Mouse (Mus musculus): ENCODE results near the gene Exoc3l4.

Exoc3l4 gene

GRCm38 (mm10) chr12:111411631-111412355 lies 5.0 kb upstream of the Exoc3l4 start:
- DNase-seq (ENCODE audit: low read depth, low spot score): no peak

DNA sequence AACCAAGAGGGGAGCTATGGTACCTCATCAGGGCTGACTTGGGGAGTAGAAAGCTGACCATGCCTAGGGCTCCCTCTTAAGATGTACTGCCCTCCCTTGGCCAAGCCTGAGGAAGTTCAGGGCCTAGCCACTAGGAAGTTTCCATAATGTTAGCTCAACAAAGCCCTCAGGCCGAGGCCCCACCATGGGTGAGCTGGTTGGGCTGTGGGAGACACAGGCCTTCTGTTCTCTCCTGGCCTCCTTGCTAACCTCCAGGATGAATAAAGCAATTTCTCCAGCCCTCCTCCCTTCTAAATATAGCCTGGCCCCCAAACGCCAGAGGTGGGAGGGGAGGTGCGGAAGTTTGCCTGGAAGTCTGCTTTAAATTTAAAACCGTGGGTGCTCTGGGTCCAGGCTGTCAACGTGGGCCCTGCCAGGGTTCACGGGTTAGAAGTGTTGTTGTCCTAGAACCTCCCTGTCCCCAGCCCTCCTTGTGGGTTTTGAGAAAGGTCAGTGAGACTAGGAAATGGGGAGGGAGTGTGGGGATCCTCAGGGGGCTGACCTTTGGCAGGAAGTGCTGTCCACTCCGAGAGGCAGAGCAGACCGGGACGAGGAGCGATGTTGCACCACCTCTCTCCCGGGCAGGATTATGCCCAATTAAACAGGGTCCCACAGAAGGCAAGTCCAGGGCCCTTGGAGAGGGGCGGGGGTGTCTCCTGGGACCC lies 4.1 kb upstream of the Exoc3l4 start:
- no peak for DNase-seq (ENCODE audit: low read depth, low spot score)

DNA sequence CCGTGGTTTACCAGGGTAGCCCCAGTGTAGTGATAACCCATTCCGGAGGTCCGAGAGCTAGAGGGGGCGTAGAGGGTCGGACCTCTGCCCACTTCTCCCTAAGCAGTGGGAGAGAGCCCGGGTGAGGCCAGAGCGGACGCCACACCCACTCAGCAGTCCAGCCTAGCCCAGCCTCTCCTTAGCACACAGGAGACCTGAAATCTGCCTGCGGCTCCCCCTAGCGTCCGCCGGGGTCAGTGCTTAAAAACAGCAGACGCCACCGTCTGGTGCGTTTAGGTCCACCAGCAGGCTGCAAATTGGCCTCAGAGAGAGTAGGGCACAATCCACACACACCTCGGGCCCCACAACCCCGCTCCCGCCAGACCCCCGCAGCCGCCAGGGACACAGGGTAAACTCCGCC lies 3.5 kb upstream of the Exoc3l4 start:
- DNase-seq (ENCODE audit: low read depth, low spot score): peak; percentile 93

- no peak for DNase-seq (ENCODE audit: low read depth, low spot score)
These were observed 3.1 kb downstream of the Exoc3l4 start for GRCm38 (mm10) chr12:111419918-111420317.

GRCm38 (mm10) chr12:111420946-111421709 lies 4.3 kb downstream of the Exoc3l4 start:
- no peak for DNase-seq (ENCODE audit: low read depth, low spot score)

- no peak for DNase-seq (ENCODE audit: low read depth, low spot score)
These were observed 6.0 kb downstream of the Exoc3l4 start for GRCm38 (mm10) chr12:111422852-111423251.

DNA sequence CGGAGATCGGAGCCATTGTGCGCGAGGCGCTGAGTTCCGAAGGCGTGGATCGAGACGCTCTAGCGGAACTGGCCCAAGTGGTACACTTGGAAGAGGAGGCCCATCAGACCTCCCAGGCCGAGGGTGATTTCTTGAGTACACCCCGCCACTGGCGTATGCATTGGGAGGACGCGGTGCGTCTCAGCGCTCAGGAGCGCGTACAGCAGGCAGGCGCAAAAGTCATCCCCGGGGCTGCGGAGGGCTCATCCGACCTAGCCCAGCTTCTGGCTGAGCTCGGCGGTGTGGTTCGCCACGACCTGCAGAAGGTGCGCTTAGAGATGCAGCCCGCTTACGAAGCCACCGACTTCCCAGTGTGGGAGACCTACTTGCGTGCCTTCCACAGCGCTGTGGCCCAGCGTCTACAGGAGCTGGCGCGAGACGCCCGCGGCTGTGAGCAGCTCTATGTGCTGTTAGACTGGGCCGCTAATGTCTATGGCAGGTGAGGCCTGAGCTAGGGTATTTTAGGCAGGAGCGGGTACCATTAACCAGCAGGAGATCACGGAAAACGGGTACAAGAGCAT lies 6.8 kb downstream of the Exoc3l4 start:
- no peak for DNase-seq (ENCODE audit: low read depth, low spot score)

GRCm38 (mm10) chr12:111424547-111424946 lies 7.7 kb downstream of the Exoc3l4 start:
- no peak for DNase-seq (ENCODE audit: low read depth, low spot score)

DNA sequence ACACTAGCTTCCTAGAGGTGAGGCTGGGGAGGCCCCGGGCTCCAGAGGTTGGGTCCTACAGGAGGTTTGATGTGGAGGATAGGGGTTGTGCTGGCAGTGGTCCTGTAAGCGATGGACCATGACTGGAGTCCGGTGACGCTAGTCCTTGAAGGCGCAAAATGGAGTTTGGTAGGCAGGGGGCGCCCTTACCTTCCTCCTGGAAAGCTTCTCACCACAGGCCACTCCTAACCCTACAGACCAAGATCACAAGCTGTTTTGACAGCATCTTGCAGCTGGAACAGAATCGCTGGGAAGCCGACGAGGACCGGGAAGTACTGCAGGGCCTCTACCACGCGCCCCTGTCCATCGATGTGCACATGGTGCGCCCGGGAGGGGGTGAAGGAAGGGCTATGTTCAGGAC lies 8.4 kb downstream of the Exoc3l4 start:
- DNase-seq (ENCODE audit: low read depth, low spot score): peak; percentile 82

DNA sequence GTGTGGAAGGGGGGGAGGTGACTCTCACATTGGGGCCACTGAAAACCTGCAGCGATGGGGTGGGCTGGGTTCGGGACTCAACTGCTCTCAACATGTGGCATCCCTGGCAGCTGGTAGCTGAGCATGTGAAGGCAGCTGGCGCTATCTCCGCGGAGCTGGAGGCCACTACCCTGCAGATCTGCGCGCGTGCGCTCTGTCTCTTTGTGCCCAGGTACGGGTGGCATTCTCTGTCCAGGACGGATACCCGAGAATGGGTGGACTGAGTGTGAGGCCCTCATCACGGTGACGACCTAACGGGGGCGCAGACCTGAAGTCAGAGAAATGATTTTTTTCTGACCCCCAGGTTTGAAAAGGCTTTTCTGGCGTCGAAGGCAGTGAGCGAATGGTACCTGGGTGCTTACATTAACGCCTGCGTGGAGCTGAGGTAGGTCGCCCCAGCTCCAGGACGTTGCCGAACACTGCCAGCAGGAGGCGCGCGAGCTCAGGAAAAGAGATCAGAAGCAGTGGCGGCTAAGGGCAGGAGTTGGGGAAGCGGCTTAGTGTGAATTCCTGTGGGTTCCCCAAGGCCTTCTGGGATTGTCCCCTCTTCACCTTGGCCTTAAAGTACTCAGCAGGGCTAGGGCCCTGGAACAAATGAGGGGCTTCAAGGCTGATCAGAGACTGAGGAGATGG lies 9.1 kb downstream of the Exoc3l4 start:
- peak; percentile 87 for DNase-seq (ENCODE audit: low read depth, low spot score)

- no peak for DNase-seq (ENCODE audit: low read depth, low spot score)
These were observed 10.8 kb downstream of the Exoc3l4 start for GRCm38 (mm10) chr12:111427438-111428113.

GRCm38 (mm10) chr12:111428364-111428763 lies 11.5 kb downstream of the Exoc3l4 start:
- no peak for DNase-seq (ENCODE audit: low read depth, low spot score)

DNA sequence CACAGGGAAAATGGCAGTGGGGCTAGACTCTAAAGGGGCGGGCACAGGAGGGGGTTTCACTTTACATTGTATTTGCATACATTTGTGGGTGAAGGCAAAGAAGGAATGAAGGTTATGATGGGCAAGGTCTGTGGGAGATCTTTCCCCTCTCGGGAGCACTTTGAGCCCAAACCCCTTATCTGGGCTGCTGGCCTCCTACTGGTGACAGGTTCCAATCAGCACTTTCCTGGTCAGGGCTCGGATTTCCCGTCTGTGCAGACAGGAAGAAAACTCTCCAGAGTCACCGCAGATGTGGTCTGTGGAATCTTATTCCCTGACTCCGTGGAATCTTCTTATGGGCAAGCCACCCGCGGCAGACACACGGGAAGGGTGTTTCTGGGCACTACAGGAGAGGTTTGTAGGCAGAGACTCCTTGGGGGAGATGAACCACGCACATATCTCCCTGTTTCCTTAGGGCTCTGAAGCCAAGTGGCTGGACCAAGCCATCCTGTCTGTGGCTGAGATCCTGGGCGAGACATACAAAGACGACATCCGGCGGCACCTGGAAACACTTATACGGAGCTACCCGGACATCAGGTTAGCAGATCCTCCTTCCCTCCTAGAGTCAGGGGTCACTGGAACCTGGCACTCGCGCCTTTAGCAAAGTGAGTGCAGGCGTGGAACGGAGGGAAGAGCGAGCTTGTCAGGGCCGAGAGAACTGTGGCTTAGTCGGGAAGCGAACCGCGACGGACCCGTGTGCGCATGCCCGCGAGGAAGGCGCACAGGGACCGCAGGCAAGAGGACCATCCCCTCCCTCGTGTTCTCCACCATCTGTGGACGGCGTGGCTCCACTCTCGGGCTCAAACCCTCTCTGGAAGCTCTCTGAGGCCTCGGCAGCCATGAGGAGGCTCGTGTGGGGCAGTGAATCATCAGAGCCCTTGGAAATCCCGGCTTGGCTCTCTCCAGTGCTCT lies 12.4 kb downstream of the Exoc3l4 start:
- peak; percentile 65 for DNase-seq (ENCODE audit: low read depth, low spot score)

- no peak for DNase-seq (ENCODE audit: low read depth, low spot score)
These were observed 13.4 kb downstream of the Exoc3l4 start for GRCm38 (mm10) chr12:111430049-111430867.

GRCm38 (mm10) chr12:111430868-111431817 lies 14.3 kb downstream of the Exoc3l4 start:
- no peak for DNase-seq (ENCODE audit: low read depth, low spot score)

GRCm38 (mm10) chr12:111432097-111432496 lies 15.3 kb downstream of the Exoc3l4 start:
- DNase-seq (ENCODE audit: low read depth, low spot score): no peak

- no peak for DNase-seq (ENCODE audit: low read depth, low spot score)
These were observed 16.0 kb downstream of the Exoc3l4 start for GRCm38 (mm10) chr12:111432751-111433331.
